Mouse (Mus musculus): ENCODE measurements around the gene Lsm8.

DNA sequence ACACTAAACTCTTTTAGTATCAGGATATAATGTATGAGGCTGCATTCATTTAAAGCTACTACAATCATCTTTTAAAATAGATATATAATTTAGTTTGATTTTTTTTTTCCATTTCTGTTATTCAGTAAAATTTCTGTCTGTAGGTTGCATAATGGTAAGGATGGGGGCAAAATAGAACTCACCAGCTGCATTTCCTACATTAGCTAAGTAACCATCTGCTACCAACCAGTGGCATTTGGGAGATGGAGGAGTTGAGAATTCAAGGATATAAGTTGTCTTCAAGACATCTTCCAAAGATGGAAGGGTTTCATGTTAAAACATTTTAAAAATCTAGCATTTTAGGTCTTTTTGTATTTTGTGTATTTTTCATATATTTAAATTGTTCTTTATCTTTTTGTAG lies 6.9 kb downstream of the Lsm8 start:
- TF ChIP-seq CTCF (IDR thresholded peaks at IDR 0.05; ENCODE audit: extremely low read depth, insufficient read depth, low read length), result no peak
- no peak for TF ChIP-seq POLR2A (IDR thresholded peaks at IDR 0.05; ENCODE audit: extremely low read depth, insufficient read depth, low read length)
